Comparison of ENCODE assay signal across 8 mouse cellular contexts in genomic region chr6:135011734-135012116, GRCm38 (mm10). TPM values are rescaled to one million over a fixed set of nuclear protein-coding genes. Genes with fewer than 3 reads are reported as not detected.
DNase-seq lines count a peak whose midpoint lies in the region; ATAC-seq and TF ChIP-seq lines count a peak whose summit lies in the region.

No protein-coding gene starts in this region.

- peaks cover 25% of the 10 kb centered on the region for H3K36me3 ChIP-seq in kidney, postnatal 0 days (ENCODE audit: insufficient read depth, low read length)
- peaks cover 3% of the 10 kb centered on the region for H3K36me3 ChIP-seq in embryonic facial prominence, embryonic 11.5 days (replicated peaks; ENCODE audit: control insufficient read depth, insufficient read depth, low read depth, low read length)
- H3K36me3 ChIP-seq in intestine, embryonic 14.5 days (ENCODE audit: control insufficient read depth, insufficient read depth, low read length): peaks cover 35% of the 10 kb centered on the region
- peaks cover 27% of the 10 kb centered on the region for H3K36me3 ChIP-seq in midbrain, postnatal 0 days (ENCODE audit: insufficient read depth, low read length)

- peak overlapping the region; percentile 78 for H3K9ac ChIP-seq in kidney, postnatal 0 days (ENCODE audit: low read depth, low read length)
- peak overlapping the region; percentile 79 for H3K9ac ChIP-seq in embryonic facial prominence, embryonic 11.5 days (replicated peaks; ENCODE audit: low read length)
- H3K9ac ChIP-seq in intestine, embryonic 14.5 days (ENCODE audit: low read length): peak overlapping the region; percentile 85
- peak overlapping the region; percentile 79 for H3K9ac ChIP-seq in midbrain, postnatal 0 days (replicated peaks; ENCODE audit: low read length, poor library complexity, severe bottlenecking)

- H3K4me1 ChIP-seq in kidney, postnatal 0 days (replicated peaks; ENCODE audit: insufficient read depth, low read length): peaks cover 4% of the 10 kb centered on the region; the same call in 1 of the 2 replicates
- 0 out of 2 replicates have a peak, but pooled peaks cover 3% of the 10 kb centered on the region for H3K4me1 ChIP-seq in embryonic facial prominence, embryonic 11.5 days (ENCODE audit: control insufficient read depth, insufficient read depth, low read length)
- H3K4me1 ChIP-seq in intestine, embryonic 14.5 days (replicated peaks; ENCODE audit: control insufficient read depth, insufficient read depth, low read length): peaks cover 4% of the 10 kb centered on the region; the same call in 1 of the 2 replicates
- peaks cover 6% of the 10 kb centered on the region; the same call in 1 of the 2 replicates for H3K4me1 ChIP-seq in midbrain, postnatal 0 days (ENCODE audit: insufficient read depth, low read length)

- peak overlapping the region; percentile 61 for H3K4me3 ChIP-seq in kidney, postnatal 0 days (replicated peaks; ENCODE audit: low read depth, low read length)
- H3K4me3 ChIP-seq in embryonic facial prominence, embryonic 11.5 days (ENCODE audit: low read depth, low read length): peak overlapping the region; percentile 76
- H3K4me3 ChIP-seq in intestine, embryonic 14.5 days (ENCODE audit: low read depth, low read length): peak overlapping the region; percentile 99
- peak overlapping the region; percentile 76 for H3K4me3 ChIP-seq in midbrain, postnatal 0 days (ENCODE audit: low read depth, low read length)

- no peaks in the 10 kb centered on the region for H3K9me3 ChIP-seq in kidney, postnatal 0 days (replicated peaks; ENCODE audit: low read length)
- no peaks in the 10 kb centered on the region for H3K9me3 ChIP-seq in embryonic facial prominence, embryonic 11.5 days (replicated peaks; ENCODE audit: control insufficient read depth, low read length)
- H3K9me3 ChIP-seq in intestine, embryonic 14.5 days (ENCODE audit: control insufficient read depth, low read length): no peaks in the 10 kb centered on the region
- H3K9me3 ChIP-seq in midbrain, postnatal 0 days (ENCODE audit: low read length): no peaks in the 10 kb centered on the region

- H3K27ac ChIP-seq in kidney, postnatal 0 days: no peak overlapping the region
- H3K27ac ChIP-seq in embryonic facial prominence, embryonic 11.5 days (replicated peaks; ENCODE audit: low read depth, low read length): no peak overlapping the region
- H3K27ac ChIP-seq in intestine, embryonic 14.5 days (ENCODE audit: low read depth): no peak overlapping the region
- H3K27ac ChIP-seq in midbrain, postnatal 0 days (ENCODE audit: low read depth, low read length): peak overlapping the region; percentile 47

- no peak for TF ChIP-seq CTCF in kidney, postnatal 0 days (IDR thresholded peaks at IDR 0.05; ENCODE audit: low read depth)
- no peak for TF ChIP-seq CTCF in midbrain, postnatal 0 days (IDR thresholded peaks at IDR 0.05)

- H3K27me3 ChIP-seq in kidney, postnatal 0 days (ENCODE audit: insufficient read depth, low read length): no peaks in the 10 kb centered on the region
- H3K27me3 ChIP-seq in embryonic facial prominence, embryonic 11.5 days (ENCODE audit: control insufficient read depth, insufficient read depth, low read length): no peaks in the 10 kb centered on the region
- H3K27me3 ChIP-seq in intestine, embryonic 14.5 days (replicated peaks; ENCODE audit: control insufficient read depth, insufficient read depth, low read length): no peaks in the 10 kb centered on the region
- no peaks in the 10 kb centered on the region for H3K27me3 ChIP-seq in midbrain, postnatal 0 days (ENCODE audit: insufficient read depth, low read length)

- under 1% methylated on average over 14 of the region's 14 CpGs for WGBS in kidney, postnatal 0 days
- under 1% methylated on average over 14 of the region's 14 CpGs for WGBS in embryonic facial prominence, embryonic 11.5 days
- WGBS in intestine, embryonic 14.5 days: under 1% methylated on average over 14 of the region's 14 CpGs
- WGBS in midbrain, postnatal 0 days: 2% methylated on average over 14 of the region's 14 CpGs

- H3K4me2 ChIP-seq in kidney, postnatal 0 days (ENCODE audit: low read length): peak overlapping the region; percentile 61
- peak overlapping the region; percentile 74 for H3K4me2 ChIP-seq in embryonic facial prominence, embryonic 11.5 days (ENCODE audit: low read depth, low read length)
- H3K4me2 ChIP-seq in intestine, embryonic 14.5 days (ENCODE audit: low read length): peak overlapping the region; percentile 96
- peak overlapping the region; percentile 72 for H3K4me2 ChIP-seq in midbrain, postnatal 0 days (ENCODE audit: low read depth, low read length, poor library complexity, severe bottlenecking)

- ATAC-seq in kidney, postnatal 0 days (replicated peaks; ENCODE audit: low FRiP score, low read depth): peak; percentile 66
- ATAC-seq in embryonic facial prominence, embryonic 11.5 days (replicated peaks; ENCODE audit: insufficient number of reproducible peaks, low FRiP score, low TSS enrichment, low read depth): peak; percentile 60; the same call in 1 of the 2 replicates
- ATAC-seq in intestine, embryonic 14.5 days (replicated peaks; ENCODE audit: low FRiP score, low TSS enrichment, low read depth): no peak; the same call in none of the 2 replicates
- peak; percentile 62 for ATAC-seq in midbrain, postnatal 0 days (ENCODE audit: low FRiP score)

- no peak for DNase-seq in kidney, postnatal 0 days (ENCODE audit: low spot score)
- DNase-seq in kidney, adult 11 months: no peak
- DNase-seq in embryonic facial prominence, embryonic 11.5 days (ENCODE audit: low spot score): no peak
- no peak for DNase-seq in intestine, embryonic 14.5 days (ENCODE audit: low spot score)
- no peak for DNase-seq in midbrain, postnatal 0 days (ENCODE audit: low spot score)
- no peak for DNase-seq in T-cell, adult 2 months (ENCODE audit: low spot score)
- no peak for DNase-seq in urinary bladder, adult 2 months (ENCODE audit: low spot score)
- DNase-seq in urinary bladder, postnatal 14 days (ENCODE audit: low spot score): no peak

RNA-seq across cellular contexts. Expression of gene Ddx47, which starts 0.3 kb away (rescaled TPM):
- 85.9 and 91.6 TPM in 2 replicates for polyA plus RNA-seq in kidney, postnatal 0 days (2015; fragmentation: Nextera tagmentation; extraction: Ambion mirVana)
- polyA plus RNA-seq in embryonic facial prominence, embryonic 11.5 days (2014; fragmentation: Nextera tagmentation; extraction: Ambion mirVana): 116 and 125 TPM in 2 replicates
- polyA plus RNA-seq in intestine, embryonic 14.5 days (2014; fragmentation: Nextera tagmentation; extraction: Ambion mirVana): 103 and 115 TPM in 2 replicates
- total RNA-seq in midbrain, postnatal 0 days (2014; rRNA removed): 27.5 and 43.5 TPM in 2 replicates
- polyA plus RNA-seq in midbrain, postnatal 0 days (2015; fragmentation: Nextera tagmentation; extraction: Ambion mirVana): 58.1 and 58.4 TPM in 2 replicates
- 80.2 and 86.4 TPM in 2 replicates for polyA plus RNA-seq in urinary bladder, adult 2 months (2012; rRNA removed)

RNA-seq across cellular contexts. Expression of gene Apold1, which starts 30.2 kb away (rescaled TPM):
- 4.4 and 4.5 TPM in 2 replicates for polyA plus RNA-seq in kidney, postnatal 0 days (2015; fragmentation: Nextera tagmentation; extraction: Ambion mirVana)
- polyA plus RNA-seq in embryonic facial prominence, embryonic 11.5 days (2014; fragmentation: Nextera tagmentation; extraction: Ambion mirVana): 3.6 and 4.1 TPM in 2 replicates
- polyA plus RNA-seq in intestine, embryonic 14.5 days (2014; fragmentation: Nextera tagmentation; extraction: Ambion mirVana): 3.2 and 3.9 TPM in 2 replicates
- 5.8 and 6.1 TPM in 2 replicates for total RNA-seq in midbrain, postnatal 0 days (2014; rRNA removed)
- 4.3 and 5.1 TPM in 2 replicates for polyA plus RNA-seq in midbrain, postnatal 0 days (2015; fragmentation: Nextera tagmentation; extraction: Ambion mirVana)
- 1.9 TPM in 2 replicates for polyA plus RNA-seq in urinary bladder, adult 2 months (2012; rRNA removed)

RNA-seq across cellular contexts. Expression of gene Gprc5a, which starts 53.7 kb away (rescaled TPM):
- polyA plus RNA-seq in kidney, postnatal 0 days (2015; fragmentation: Nextera tagmentation; extraction: Ambion mirVana): 14.6 and 15.7 TPM in 2 replicates
- polyA plus RNA-seq in embryonic facial prominence, embryonic 11.5 days (2014; fragmentation: Nextera tagmentation; extraction: Ambion mirVana): 2.0 and 2.3 TPM in 2 replicates
- polyA plus RNA-seq in intestine, embryonic 14.5 days (2014; fragmentation: Nextera tagmentation; extraction: Ambion mirVana): 9.1 and 9.3 TPM in 2 replicates
- not detected in 2 replicates for total RNA-seq in midbrain, postnatal 0 days (2014; rRNA removed)
- 0.21 and 0.49 TPM in 2 replicates for polyA plus RNA-seq in midbrain, postnatal 0 days (2015; fragmentation: Nextera tagmentation; extraction: Ambion mirVana)
- polyA plus RNA-seq in urinary bladder, adult 2 months (2012; rRNA removed): 2.0 and 3.5 TPM in 2 replicates
